Mouse (Mus musculus) heart, adult 8-10 months (tissue): Measurements from ENCODE around the gene Ermap. TPM values are rescaled to one million over a fixed set of nuclear protein-coding genes. Genes with fewer than 3 reads are reported as not detected.

Source experiments
- DNase-seq: peaks from one replicate; pipeline ENCODE4 v3.0.0; 2022; ENCODE audit warnings: low spot score
- total RNA-seq, 4 experiments: library from RNA; stranded (reverse); gene quantifications; 2 replicates each; pipeline ENCODE4 v1.2.4; 2022

Gene Ermap
- total RNA-seq: under 1 TPM in 1 of 4 experiments, not detected in 3; 0.17 TPM

DNA sequence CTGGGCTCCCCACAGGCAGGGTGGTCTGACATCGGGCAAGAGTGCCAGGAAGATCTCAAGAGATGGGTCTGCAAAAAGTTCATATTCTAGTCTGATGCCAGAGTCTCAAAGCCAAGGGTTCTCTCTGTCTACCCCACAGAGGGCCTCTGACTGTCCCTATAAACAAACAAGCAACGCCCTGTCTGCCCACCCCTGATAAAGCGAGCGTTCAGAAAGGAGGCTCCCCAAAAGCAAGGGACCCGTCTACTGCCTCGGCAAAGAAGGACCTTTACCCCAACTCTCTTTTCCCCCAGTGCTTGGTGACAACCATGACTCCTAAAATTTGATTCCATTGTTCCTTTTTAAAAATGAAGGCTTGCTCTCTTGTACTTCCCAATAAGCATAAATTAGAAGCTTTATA lies at the start of gene Ermap:
Ermap (minus strand) TSS at position 148 of the 400 bp plus-strand sequence.
- no peak for DNase-seq

DNA sequence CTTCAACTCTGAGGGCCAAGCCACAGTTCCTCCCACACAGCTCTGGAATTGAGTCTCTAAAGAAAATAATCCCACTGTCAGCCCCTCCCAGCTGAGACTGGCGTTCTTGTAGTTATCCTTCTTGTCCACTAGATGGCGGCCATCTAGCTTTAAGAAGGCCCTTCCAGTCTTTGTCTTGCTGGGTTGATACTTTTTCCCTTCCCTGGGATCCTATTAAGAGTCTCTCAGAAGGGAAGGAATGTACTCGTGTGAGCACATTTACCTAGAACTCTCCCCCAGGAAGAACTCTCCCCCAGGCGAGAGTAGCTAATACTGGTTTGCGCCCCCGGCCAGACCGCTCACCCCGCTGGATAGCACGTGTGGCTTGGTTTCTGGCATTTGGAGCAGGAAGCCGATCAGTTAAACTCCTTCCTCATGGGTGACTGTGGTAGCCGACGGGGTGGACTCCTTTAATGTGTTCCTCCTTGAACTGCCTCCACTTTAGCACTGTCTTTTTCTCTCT lies 49.4 kb upstream of the Ermap start:
- peak; percentile 62 for DNase-seq

- DNase-seq: no peak
These were observed 48.9 kb upstream of the Ermap start for GRCm38 (mm10) chr4:119238661-119239060.

GRCm38 (mm10) chr4:119234348-119234747 lies 44.5 kb upstream of the Ermap start:
- DNase-seq: no peak

- DNase-seq: peak; percentile 58
These were observed 43.6 kb upstream of the Ermap start for GRCm38 (mm10) chr4:119233256-119233901.

DNA sequence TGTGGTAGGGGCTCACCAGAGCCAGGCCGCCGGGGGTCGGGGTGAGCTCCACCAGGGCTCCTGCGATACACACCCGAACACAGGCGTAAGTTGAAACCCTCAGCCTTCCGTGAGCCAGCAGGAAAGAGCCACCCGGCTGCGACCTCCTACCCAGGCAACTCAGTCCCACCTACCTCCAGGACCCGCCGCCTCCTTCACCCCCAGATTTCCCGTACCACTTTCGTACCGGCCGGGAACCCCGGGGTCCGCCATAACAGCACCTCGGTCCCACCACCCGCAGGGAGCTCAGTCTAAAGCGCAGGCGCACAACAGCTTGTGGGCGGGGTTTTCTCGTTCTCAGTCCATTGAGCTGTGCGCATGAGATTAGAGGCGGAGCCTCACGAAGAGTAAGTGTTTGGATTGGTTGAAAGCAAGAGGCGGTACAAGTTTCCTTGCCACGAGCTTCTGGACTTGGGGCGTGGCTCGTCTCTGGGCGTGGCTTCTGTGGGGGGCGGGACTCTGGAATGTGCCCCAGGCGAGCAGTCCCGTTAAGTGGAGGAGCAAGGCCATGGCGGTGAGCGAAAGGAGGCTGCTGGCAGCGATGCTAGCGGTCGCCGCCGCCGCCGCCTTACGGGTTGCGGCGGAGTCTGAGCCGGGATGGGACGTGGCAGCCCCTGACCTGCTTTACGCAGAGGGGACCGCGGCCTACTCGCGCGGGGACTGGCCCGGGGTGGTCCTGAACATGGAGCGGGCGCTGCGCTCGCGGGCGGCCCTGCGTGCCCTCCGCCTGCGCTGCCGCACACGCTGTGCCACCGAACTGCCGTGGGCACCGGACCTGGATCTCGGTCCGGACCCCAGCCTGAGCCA lies 42.8 kb upstream of the Ermap start, which contains the start of the genes AU022252 and P3h1:
AU022252 (minus strand) TSS at position 303 of the 846 bp plus-strand sequence.
P3h1 (plus strand) TSS at position 506 of the 846 bp plus-strand sequence.
- peak; percentile 100 for DNase-seq

DNA sequence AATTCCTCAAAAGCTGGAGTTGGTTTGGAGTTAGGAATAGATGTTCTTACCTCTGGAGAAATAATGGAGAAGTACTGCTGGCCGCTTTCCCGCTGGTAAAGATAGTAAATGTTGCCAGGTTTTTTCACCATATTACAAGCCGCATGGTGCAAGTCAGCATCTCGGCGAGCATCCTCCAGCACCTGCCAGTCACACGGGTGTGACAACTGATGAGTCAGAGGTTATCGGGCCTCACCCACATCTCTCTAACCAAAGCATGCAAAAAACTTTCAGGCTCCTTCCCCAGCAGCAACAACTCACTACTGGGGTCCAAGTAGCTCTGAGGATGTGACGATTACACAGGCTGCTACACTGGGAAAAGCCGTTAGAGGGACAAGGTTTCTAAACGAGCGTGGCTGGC lies 36.9 kb upstream of the Ermap start:
- DNase-seq: no peak

DNA sequence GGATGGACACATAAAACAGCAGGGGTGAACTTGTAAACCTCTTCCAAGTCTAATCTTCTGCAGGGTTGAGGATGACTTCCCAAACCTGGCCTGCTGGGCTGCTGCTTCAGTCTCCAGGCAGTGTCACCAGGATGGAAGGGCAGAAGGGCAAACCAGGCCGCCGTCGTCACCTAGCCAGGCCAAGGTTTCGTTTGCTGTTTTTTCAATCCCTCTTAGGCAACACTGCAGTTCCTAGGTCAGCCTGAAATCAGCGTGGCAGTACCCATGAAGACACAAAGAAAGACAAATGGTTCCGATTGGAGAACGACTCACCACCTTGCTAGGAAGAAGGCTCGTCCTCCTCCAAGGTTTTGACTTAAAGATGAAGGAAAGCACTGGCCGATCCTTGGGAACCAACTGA lies 35.9 kb upstream of the Ermap start:
- DNase-seq: no peak

GRCm38 (mm10) chr4:119224534-119224933 lies 34.7 kb upstream of the Ermap start:
- DNase-seq: no peak

DNA sequence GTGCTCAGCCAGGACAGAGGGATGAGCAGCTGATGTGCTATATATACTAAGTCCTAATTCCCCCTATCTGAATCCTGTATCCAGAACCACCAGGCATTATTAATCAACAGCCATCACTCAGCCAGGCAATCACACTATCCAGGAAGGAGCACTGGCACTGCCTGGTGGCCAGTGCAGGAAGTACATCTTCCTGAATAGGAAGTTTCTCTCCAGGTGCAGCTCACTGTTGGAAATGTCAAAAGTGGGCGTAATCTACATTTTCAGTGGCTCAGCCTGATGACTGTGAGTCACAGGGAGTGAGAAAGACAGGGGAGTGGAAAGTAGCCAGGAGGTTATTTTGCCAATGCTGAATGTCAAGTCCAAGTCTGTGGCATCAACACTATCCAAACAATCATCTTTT lies 33.9 kb upstream of the Ermap start:
- DNase-seq: no peak

DNA sequence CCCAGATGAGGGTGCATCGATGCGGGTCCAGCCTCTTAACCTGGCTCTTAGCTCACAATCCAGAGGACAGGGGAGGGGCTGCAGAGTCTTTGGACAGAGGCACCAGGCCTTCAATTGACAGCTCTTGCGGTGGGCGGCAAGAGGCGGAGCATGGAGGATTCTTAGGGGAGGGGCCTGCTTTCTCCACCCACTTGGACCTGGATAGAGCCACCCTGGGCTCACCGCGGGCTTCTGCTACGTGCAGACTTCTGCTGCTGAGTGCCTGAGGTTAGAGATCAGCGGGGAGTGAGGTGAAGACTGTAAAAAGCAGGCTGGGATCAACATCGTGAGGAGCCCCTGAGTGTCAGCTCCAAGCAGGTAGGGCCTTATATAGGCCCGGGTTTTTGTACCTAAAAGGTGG lies 28.4 kb upstream of the Ermap start, which contains the start of gene Tmem269:
Tmem269 (minus strand) TSS at position 49 of the 400 bp plus-strand sequence.
- no peak for DNase-seq

DNA sequence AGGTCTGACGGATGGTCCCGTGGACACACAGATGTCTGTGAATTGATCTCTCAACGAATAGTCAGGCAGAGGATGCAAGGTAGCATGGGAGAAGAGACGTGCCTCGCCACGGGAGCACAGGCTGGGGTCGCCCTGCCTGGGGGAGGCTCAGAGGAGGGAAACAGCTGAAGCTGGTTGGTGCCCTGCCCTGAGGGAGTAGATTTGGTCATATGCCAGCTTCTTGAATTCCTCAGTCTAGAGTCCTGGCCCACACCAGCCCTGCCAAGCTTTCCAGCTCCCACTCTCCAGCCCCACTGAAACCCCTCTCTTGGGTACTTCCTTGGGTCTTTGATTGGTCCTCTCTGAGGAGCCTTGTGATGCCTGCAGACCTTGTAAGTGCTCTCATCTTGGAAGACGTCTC lies 26.9 kb upstream of the Ermap start:
- no peak for DNase-seq

GRCm38 (mm10) chr4:119204672-119205071 lies 14.9 kb upstream of the Ermap start:
- peak; percentile 28 for DNase-seq

GRCm38 (mm10) chr4:119198105-119198504 lies 8.3 kb upstream of the Ermap start:
- DNase-seq: no peak

DNA sequence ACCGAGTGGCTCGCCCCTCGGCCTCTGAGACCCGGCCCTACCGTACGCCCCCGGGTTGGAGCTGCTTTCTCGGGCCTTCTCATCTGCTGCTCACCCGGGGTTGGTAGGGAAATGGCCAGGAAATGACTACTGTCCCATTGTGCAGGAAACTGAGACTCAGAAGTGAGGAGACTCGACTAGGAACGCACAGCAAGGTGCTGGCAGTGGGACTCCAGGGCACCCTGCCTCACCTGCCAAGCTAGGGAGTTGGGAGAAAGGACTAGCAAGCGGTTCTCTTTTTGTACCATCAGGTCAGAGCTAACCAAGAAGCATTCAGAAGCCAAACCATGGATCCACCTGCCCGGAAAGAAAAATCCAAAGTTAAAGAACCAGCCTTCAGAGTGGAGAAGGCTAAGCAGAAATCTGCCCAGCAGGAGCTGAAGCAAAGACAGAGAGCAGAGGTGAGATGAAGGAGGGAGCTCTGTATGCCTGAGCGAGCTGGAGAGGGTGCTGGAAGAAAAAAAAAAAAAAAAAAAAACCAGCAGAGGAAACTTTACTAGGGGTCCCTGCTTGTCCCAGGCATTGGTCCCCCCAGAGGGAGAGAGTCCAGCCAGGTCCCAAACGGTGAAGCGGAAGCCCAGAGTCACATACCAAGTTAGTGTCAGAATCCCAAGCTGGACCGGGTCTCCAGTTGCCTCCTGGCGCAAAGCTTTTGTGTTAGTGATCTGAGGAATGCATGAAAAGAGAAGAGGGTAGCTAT lies 5.9 kb upstream of the Ermap start:
- peak; percentile 12 for DNase-seq

GRCm38 (mm10) chr4:119194909-119195581 lies 5.2 kb upstream of the Ermap start, which contains the start of gene Svbp:
Svbp (plus strand) TSS chr4:119195306.
- peak; percentile 70 for DNase-seq

- DNase-seq: no peak
These were observed 2.9 kb upstream of the Ermap start for GRCm38 (mm10) chr4:119192757-119193156.

DNA sequence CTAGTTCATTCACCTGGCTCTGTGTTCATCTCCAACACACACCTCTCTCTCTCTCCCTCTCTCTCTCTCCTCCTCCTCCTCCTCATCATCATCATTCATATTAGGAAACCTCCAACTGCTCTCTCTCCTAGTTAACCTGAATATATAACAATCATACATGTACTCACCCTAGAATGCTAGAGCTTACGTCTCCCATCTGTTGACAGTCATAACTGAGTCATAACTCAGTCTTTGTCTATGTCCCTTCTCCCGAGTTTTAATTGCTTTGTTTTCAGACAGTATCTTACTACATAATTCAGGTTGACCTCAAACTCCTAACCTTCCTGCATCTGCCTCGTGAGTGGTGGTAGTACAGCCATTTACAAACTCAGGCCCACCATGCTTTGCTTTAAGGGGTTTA lies 1.5 kb upstream of the Ermap start:
- no peak for DNase-seq

DNA sequence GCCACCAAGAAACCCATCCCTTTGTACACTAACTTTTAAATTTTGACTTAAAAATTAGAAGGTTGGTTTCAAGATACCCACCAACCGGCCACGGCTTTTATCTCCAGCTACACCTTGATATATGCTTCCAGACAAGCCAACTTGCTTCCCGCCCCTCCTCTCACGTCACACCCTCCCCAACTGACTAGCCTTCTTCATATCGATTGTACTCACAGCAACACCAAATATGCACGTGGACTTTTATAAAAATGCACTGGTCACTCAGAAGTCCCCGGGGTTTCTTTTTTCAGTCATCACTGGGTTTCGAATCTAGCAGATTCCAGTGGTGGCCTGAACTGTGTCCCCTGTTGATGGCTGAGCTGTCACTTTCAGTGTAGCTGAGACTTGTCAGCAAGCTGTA lies 807 bp upstream of the Ermap start:
- DNase-seq: no peak

DNA sequence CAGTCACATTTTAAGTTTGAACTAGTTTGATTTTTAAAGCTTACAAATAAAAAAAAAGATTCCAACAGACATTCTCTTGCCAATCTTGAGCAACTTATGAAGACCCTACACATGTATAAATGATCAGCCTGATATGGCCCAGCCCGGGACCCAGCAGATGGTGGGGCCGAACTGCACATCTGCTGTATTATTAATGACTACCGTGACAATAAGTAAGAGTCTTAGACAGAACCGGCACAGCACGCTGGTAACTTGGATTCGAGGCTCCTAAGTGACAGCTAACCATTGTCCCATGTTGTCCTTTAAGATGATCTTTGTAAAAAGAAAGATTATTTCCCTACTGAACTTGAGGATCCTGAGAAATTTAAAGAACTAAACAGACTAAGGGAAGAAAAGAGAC lies 419 bp downstream of the Ermap start:
- no peak for DNase-seq
